Mouse (Mus musculus): Measurements from ENCODE around the gene Nacc2.

GRCm38 (mm10) chr2:26042603-26043002 is 80.4 kb downstream of the Nacc2 start:
- TF ChIP-seq POLR2A (IDR thresholded peaks at IDR 0.05; ENCODE audit: extremely low read depth, insufficient read depth, low read length) (no peak), CTCF (IDR thresholded peaks at IDR 0.05; ENCODE audit: low read depth, low read length) (no peak)
